Mouse (Mus musculus) WW6 (cell line): ENCODE measurements around the gene 9330161L09Rik.
"Not testable (repeated sequence)": the region's sequence is repeated elsewhere in the genome, so short reads cannot be mapped to it uniquely, and the experiment has no call there.

ENCODE experiments used
- DNase-seq: peaks from one replicate; pipeline ENCODE4 v3.0.0-alpha.2; 2013; ENCODE audit warnings: low read depth, low spot score

9330161L09Rik gene

GRCm38 (mm10) chr12:103407720-103408119 lies at the start of gene 9330161L09Rik:
Gene 9330161L09Rik (minus strand): TSS chr12:103407820.
- no peak for DNase-seq

DNA sequence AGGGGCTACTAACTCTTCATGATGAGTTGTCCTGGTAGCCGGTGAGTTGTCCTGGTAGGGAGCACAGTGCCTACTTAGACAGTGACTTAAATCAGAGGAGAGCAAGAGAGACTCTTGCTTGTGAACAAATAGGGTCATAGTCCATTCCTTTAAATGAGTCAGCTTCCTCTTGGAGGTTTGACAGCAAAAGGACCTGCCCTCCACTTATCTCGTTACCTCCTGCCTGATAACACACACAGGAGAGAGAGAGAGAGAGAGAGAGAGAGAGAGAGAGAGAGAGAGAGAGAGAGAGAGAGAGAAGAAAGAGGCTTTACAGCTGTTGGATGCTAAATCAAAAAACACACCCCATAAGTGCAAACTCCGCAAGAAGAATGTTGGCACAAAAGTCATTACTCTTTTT lies 49.5 kb upstream of the 9330161L09Rik start, which contains the start of gene Ifi27l2b:
Ifi27l2b (minus strand) TSS at position 84 of the 400 bp plus-strand sequence.
- DNase-seq, result no peak

GRCm38 (mm10) chr12:103456727-103457126 lies 49.1 kb upstream of the 9330161L09Rik start:
- not testable (repeated sequence) for DNase-seq

DNA sequence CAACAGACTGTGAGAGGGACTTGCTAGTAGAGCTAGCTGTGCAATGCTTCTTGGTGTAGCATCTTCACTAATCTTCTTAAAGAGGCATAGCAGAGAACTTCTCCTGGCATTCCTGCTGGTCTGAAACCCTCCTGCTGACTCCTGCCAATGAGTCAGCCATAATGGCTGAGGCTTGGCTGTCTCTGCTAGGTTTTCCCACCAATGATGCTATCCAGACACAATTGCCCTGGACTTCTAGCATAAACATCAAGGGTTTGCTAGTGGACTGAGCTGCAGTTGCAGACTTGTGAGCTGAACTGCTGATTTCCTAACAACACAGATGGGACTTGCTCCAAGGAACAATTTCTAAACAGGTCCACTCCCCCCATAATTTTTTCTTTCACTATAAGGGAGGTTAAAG lies 45.7 kb upstream of the 9330161L09Rik start:
- no peak for DNase-seq

- DNase-seq, result no peak
These were observed 37.4 kb upstream of the 9330161L09Rik start for GRCm38 (mm10) chr12:103445060-103445459.

DNA sequence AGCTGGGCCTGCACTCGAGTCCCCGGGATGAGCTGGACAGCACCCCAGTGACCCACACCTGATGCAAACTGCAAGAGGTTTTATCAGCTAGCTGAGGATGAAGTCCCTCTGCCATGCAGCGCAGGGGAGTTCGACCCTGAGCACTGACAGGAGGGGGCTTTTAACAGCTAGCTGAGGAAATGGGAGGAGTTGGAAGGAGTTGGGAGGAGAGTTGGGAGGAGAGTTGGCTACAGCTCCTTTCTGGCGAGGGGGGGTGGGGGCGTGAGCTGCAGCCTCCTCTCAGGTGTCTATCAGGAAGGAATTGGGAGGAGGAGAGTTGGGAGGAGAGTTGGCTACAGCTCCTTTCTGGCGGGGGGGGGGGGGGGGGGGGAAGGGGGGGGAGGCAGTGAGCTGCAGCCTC lies 36.6 kb upstream of the 9330161L09Rik start:
- DNase-seq, result not testable (repeated sequence)

- no peak for DNase-seq
These were observed 35.9 kb upstream of the 9330161L09Rik start, which contains the start of gene Ifi27l2a for GRCm38 (mm10) chr12:103443524-103443923. Gene Ifi27l2a (minus strand): TSS chr12:103443680.

GRCm38 (mm10) chr12:103437601-103438000 lies 30.0 kb upstream of the 9330161L09Rik start:
- no peak for DNase-seq

- DNase-seq, result no peak
These were observed 27.2 kb upstream of the 9330161L09Rik start for GRCm38 (mm10) chr12:103434861-103435260.

DNA sequence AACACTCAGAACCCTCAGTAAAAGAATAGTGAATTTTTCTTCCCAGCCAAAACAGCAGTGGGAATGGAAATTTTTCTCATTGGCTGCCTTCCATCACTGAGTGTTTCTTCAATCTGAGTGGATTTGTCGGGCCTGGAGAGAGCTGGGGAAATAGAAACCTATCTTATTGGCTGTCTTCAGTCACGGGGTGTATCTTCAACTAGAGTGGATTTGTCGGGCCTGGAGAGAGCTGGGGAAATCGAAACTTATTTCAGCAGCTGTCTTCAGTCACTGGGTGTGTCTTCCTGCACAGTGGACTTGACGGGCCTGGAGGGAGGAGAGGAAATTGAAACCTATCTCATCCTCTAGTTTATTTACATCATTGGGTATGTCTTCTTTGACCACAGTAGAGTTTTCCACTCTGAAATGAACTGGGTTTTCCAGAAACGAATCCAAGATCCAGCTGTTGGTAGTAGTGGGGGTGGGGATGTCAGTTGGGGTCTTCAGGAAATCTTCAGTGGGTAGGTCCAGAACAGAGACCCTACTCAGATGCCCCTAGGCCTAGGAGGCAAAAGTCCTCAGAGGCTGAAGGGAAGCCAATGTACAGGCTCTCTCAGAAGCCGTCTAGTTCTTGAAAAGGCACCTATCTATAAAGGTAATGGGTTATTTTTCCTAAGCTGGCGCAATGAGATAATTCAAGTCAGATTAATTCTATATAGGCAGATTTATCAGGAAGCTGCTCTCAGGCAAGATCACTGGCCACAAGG lies 26.5 kb upstream of the 9330161L09Rik start, which contains the start of gene Ifi27:
Ifi27 (plus strand) TSS at position 226 of the 746 bp plus-strand sequence.
- DNase-seq, result no peak

DNA sequence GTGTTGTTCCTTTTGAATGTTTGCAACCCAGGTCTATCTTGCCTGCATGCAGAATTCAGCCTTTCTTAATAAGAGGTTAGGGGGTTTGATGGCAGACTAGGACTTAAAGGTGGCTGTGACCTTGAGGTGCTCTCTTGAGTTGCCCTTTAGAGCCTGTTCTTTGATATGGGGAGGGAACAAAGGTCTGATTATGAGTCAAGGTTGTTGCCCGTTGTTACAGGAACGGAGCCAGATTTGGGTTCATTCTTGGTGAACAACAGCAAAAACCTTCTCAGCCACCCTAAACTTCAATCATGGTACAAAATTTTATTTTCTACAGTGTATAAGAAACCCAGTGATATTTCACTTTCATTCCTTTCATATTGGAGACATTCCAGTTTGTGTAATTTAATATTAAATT lies 25.8 kb upstream of the 9330161L09Rik start:
- DNase-seq, result no peak

- DNase-seq, result no peak
These were observed 19.1 kb upstream of the 9330161L09Rik start for GRCm38 (mm10) chr12:103426710-103427109.

DNA sequence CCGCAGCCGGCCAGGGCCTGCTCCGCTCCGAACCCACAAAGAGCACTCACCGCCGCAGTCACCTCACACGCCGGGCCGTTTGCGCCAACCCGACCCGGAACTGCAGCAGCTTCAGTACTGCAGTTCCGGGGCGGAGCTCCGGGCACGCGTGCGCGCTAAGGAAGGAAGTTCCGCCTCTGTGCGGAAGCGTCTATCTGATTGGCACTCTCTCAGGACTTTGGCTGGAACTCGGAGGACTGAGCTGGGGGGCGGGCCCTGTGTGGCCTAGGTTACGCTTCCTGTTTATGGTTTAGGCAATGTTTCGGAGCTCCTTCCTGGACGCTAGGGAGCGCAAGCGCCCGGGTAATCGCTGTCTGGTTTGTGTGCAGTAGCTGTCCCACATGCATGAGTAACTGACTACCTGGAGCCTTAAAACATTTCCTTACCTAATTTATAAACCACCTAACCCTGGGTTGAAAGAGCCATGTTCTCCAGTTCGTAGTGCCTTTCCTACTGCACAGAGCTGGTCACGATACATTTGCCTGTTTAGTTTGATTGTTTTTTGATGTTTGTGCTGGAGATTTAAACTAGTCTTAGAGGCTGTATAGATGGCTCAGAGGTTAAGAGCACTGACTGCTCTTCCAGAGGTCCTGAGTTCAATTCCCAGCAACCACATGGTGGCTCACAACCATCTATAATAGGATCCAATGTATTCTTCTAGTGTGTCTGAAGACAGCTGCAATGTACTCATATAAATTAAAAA lies 18.3 kb upstream of the 9330161L09Rik start, which contains the start of gene Ddx24:
Ddx24 (minus strand) TSS at position 102 of the 742 bp plus-strand sequence.
- DNase-seq, result peak; percentile 89

DNA sequence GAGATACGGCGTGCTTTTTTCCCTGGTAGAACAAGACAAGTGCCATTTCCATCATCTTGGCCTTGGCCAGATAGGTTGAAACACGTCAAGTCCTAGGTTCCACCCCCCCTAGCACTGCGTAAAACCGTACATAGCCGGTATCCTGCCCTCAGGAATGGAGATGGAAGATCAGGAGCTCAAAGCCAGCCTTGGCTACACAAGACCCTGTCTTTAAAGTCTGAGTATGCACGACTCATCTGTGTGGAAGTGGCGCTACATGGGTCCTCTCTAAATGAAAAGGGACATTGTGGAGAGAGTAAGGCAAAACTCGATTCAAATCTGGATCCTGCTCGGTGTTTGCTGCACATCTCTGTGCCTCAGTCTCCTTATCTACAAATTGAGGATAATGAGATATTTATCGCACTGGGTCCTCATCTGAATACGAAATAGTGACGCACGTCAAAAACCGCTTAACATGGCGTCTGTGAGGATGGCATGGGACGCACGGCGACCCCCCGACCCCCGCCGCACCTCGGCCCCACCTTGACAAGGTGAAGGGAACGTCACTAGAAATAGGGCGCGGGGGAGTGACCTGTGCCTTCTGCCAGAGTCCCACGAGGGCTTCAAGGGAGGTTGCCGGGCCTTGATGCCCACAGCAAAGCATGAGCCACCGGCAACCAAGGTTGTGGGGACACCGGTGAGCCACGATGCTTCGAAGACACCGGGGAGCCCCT lies 17.6 kb upstream of the 9330161L09Rik start:
- no peak for DNase-seq

DNA sequence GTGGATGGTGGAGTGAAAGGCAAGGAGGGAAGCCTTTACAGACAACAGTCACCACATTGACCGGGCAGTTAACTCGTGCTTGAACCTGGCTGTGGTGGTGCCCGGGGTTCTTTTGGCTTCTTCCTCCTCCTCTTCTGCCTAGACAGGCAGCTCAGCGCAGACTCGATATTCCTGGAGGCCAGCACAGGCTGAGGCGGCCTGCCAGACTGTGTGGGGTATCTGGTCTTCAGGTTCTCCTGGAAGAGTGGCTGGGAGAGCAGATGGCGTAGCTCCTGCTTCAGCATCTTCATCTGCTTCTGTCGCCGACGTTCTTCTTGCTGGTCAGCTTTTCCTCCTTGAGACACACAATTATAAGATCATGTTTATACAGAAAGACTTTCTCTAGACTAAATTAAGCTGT lies 524 bp upstream of the 9330161L09Rik start:
- DNase-seq, result no peak

DNA sequence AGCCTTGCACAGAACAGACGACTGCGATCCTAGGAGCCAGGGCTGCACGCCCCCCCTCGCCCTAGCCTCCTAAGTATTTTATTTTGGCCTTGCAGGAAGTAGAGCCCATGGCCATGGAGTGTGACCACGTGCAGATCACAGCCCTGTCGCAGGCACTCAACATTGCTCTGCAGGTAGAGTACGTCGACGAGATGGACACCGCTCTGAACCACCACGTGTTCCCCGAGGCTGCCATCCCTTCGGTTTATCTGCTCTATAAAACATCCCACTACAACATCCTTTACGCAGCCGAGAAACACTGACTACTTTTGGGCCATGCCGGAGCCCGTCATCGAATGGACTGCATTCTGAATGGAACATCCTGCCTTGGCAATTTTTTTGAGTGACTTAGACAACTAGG lies 3.5 kb downstream of the 9330161L09Rik start:
- no peak for DNase-seq

GRCm38 (mm10) chr12:103396751-103397150 lies 10.9 kb downstream of the 9330161L09Rik start:
- DNase-seq, result no peak

DNA sequence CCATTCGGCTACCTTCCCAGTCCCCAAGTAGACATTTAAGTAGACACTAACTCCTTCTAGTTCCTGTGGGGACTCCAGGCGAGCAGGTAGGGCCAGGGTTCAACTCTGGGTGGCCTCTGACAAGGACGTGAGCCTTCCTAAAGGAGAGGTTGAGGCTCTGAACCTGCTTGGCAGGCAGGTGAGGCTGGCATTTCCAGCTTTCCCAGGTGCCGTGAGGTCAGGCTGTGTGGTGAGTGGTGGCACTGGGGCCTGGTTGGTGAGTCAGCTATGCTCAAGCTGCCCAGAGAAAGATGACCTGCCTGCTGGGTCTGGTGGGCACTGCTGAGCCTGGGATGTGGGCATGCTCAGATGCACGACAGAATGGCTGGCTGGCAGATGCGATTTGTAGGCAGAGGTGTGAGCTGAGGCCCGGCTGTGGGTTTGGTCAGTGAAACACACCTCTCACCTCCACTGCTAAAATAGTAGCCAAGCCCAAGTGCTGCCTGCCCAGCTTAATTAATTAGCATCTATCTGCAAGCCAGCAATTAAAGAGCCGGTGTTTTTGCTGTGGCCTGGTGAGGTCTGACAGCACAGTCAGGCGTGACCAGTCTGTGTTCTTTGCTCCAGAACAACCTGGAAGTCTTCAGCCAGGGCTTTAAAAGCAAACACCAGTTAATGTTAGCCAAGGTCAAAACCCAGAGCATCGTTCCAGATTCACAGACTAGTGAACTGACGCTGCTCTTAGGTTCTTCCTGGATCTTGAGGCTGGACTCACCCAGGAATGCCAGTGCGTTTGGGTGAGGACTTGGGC lies 11.9 kb downstream of the 9330161L09Rik start:
- DNase-seq, result no peak

DNA sequence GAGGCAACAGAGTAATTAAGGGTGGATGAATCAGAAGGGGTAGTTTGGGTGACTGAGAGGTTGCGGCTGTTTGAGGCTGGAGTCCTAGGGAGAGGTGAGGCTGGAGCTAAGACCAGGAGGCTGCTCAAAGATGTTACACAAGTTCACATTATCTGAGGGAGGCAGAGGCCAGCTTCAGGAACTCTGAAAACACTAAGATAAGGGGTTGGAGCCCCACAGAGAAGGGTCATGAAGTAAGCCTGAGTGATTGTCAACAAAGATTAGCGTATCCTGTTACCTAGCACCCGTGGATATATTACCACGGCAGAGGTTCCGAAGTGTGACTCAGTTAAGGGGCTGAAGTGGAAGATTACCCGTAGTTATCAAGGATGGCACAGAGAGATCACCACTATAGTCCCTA lies 14.1 kb downstream of the 9330161L09Rik start:
- no peak for DNase-seq

- no peak for DNase-seq
These were observed 16.5 kb downstream of the 9330161L09Rik start for GRCm38 (mm10) chr12:103391098-103391497.

- no peak for DNase-seq
These were observed 17.6 kb downstream of the 9330161L09Rik start for GRCm38 (mm10) chr12:103389982-103390381.
